Mouse (Mus musculus) liver, postnatal 0 days (tissue): ENCODE measurements around the gene Wnt4. TPM values are rescaled to one million over a fixed set of nuclear protein-coding genes. Genes with fewer than 3 reads are reported as not detected.
A peak's percentile ranks its signal among the peaks of the same experiment; 100 is the strongest.

Source experiments
- ATAC-seq: fragments of 200-750 bp; cut with Nextera tagmentation; 2 replicates; pipeline ENCODE4 v1.8.0; 2017; ENCODE audit warnings: mild to moderate bottlenecking, moderate library complexity
- DNase-seq: peaks from one replicate; pipeline ENCODE4 v3.0.0-alpha.2; 2016
- H3K27ac ChIP-seq: fragments of 300-500 bp; sonication (generic); 2 replicates; pipeline ENCODE4 v1.5.1; 2014; ENCODE audit warnings: antibody characterized with exemption, moderate library complexity, mild to moderate bottlenecking, low read depth
- H3K27me3 ChIP-seq: fragments of 300-500 bp; sonication (generic); 2 replicates; pipeline ENCODE4 v1.6.1; 2014; ENCODE audit warnings: low read length, control low read depth, mixed read lengths; ENCODE audit not compliant: insufficient read depth
- H3K36me3 ChIP-seq: fragments of 300-500 bp; sonication (generic); replicated peaks from 2 replicates; pipeline ENCODE4 v1.6.1; 2014; ENCODE audit warnings: mild to moderate bottlenecking, control low read depth, low read length, moderate library complexity, mixed read lengths; ENCODE audit not compliant: insufficient read depth
- H3K4me1 ChIP-seq: fragments of 300-500 bp; sonication (generic); 2 replicates; pipeline ENCODE4 v1.6.1; 2014; ENCODE audit warnings: antibody characterized with exemption, mild to moderate bottlenecking, control low read depth; ENCODE audit not compliant: insufficient read depth
- H3K4me2 ChIP-seq: fragments of 300-500 bp; sonication (generic); 2 replicates; pipeline ENCODE4 v1.6.1; 2014; ENCODE audit warnings: low read depth, mild to moderate bottlenecking, low read length, moderate library complexity, mixed read lengths
- H3K4me3 ChIP-seq: fragments of 300-500 bp; sonication (generic); 2 replicates; pipeline ENCODE4 v1.5.1; 2014; ENCODE audit warnings: low read depth, low read length
- H3K9ac ChIP-seq: fragments of 300-500 bp; sonication (generic); replicated peaks from 2 replicates; pipeline ENCODE4 v1.6.1; 2014; ENCODE audit warnings: mild to moderate bottlenecking, moderate library complexity
- H3K9me3 ChIP-seq: fragments of 300-500 bp; sonication (generic); 2 replicates; pipeline ENCODE4 v1.6.1; 2016; ENCODE audit warnings: mild to moderate bottlenecking, control low read depth, low read length, mixed read lengths
- CTCF ChIP-seq: sonication (generic); IDR thresholded peaks from 2 replicates; pipeline ENCODE4 v1.5.1; 2016; ENCODE audit warnings: antibody characterized with exemption, low read depth
- EP300 ChIP-seq: IDR thresholded peaks from 2 replicates; pipeline ENCODE4 v1.6.1; 2016; ENCODE audit warnings: antibody characterized with exemption, low read depth, mild to moderate bottlenecking
- WGBS: fragments of 180-500 bp; shearing (Covaris S2); extraction: QIAGEN DNeasy Blood & Tissue Kit; methylation state at CpG from one replicate; pipeline ENCODE4 v1.1.7; 2014; ENCODE audit not compliant: insufficient replicate concordance; 5-methylcytosine and 5-hydroxymethylcytosine counted together
- polyA plus RNA-seq: library from polyadenylated mRNA; unstranded; fragments of >200 nt; fragmentation: Nextera tagmentation; extraction: Ambion mirVana; gene quantifications from 2 replicates; pipeline ENCODE4 v1.2.1, GENCODE M21; 2015

The Wnt4 gene
- polyA plus RNA-seq, 1 experiment from 2014 or later = 5.7 TPM

DNA sequence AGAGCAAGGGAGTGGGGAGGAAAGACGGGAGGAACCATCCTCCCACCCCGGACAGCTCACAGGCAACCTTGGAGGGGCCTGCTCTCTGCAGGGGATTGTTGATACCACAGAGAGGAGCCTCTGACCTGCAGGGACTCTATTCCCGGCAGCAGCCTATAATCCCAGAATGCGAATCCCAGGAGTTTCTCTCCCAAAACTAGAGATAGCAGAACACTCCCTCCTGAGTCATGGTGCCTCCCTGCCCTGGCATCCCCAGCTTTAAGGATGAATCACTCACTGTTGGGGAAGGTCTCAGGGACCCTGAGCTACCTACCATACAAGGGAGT is 6.1 kb downstream of the Wnt4 start:
- WGBS = 25% methylated on average over 4 of the region's 4 CpGs
- ATAC-seq (no peak), DNase-seq (no peak)
- peaks cover 44% of the 10 kb centered on the region for H3K27me3 ChIP-seq
- H3K27ac ChIP-seq = no peak overlapping the region
- no peaks in the 10 kb centered on the region for H3K36me3 ChIP-seq
- no peak overlapping the region for H3K4me2 ChIP-seq
- TF ChIP-seq CTCF = no peak
- no peak for TF ChIP-seq EP300
- no peak overlapping the region for H3K4me3 ChIP-seq
- peaks cover 6% of the 10 kb centered on the region; the same call in 1 of the 2 replicates for H3K4me1 ChIP-seq
- H3K9me3 ChIP-seq = no peaks in the 10 kb centered on the region
- no peak overlapping the region for H3K9ac ChIP-seq

DNA sequence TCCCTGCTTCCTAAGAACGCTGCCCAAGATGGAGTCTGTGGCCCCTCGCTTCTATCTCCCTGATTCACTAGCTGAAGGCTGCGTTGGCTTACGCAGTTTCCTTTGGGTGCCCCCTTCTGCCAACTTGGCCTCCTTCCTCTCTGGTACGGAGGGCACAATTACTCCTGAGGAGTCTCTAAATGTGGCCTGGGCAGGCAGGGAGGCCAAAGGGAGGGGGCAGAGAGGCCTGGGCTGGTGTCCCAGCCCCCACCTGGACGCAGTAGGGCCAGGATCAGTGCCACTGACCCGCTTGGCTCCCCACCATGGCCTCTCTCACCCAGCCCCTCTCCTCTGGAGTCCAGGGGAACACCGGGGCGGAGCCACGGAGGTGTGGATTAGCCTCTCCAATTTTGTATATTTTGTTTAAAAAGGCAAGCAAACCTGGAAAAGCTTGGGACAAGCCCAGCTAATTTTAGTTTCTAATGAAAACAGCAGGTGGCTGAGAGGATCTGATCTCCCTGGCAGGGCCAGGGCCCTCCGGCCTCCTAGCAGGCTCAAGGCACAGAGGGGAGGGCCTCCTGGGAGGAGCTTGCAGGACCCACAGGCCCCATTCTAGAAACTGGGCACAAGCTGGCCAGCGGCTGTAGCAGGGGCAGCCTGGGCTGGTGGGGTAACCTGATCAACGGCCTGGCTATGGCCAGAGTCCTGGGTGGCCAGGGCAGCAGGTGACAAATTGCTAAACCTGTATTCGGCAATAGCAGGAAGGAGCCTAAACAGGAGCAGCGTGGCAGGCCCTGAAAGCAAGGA is 8.8 kb downstream of the Wnt4 start:
- DNase-seq (no peak), ATAC-seq (peak; percentile 48)
- H3K4me2 ChIP-seq = no peak overlapping the region
- WGBS = 74% methylated on average over 15 of the region's 15 CpGs
- no peak overlapping the region for H3K27ac ChIP-seq
- no peak for TF ChIP-seq EP300
- TF ChIP-seq CTCF = no peak
- no peaks in the 10 kb centered on the region for H3K9me3 ChIP-seq
- no peak overlapping the region for H3K4me3 ChIP-seq
- peaks cover 6% of the 10 kb centered on the region; the same call in 1 of the 2 replicates for H3K4me1 ChIP-seq
- H3K27me3 ChIP-seq = peaks cover 19% of the 10 kb centered on the region
- no peaks in the 10 kb centered on the region for H3K36me3 ChIP-seq
- H3K9ac ChIP-seq = no peak overlapping the region; the same call in 1 of the 2 replicates

DNA sequence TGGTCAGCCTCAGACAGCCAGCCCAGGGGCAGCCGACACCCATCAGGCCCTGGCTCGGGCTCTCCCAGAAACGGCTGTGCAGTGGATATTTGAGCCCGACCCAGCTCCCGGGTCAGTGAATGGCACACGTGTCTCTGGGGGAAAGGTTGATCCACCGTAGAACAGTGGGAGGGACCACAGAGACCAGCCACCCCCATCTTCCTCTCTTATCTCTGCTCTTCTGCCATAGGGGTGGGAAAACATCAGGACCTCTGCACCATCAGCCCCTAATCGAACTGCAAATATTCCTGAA is 9.3 kb downstream of the Wnt4 start:
- H3K27ac ChIP-seq = peak overlapping the region; percentile 35; the same call in 1 of the 2 replicates
- WGBS = 59% methylated on average over 8 of the region's 8 CpGs
- peaks cover 6% of the 10 kb centered on the region; the same call in 1 of the 2 replicates for H3K4me1 ChIP-seq

GRCm38 (mm10) chr4:137287206-137287605 is 9.9 kb downstream of the Wnt4 start:
- H3K9ac ChIP-seq = no peak overlapping the region
- no peak overlapping the region for H3K4me2 ChIP-seq
- H3K4me1 ChIP-seq = peaks cover 6% of the 10 kb centered on the region; the same call in 1 of the 2 replicates
- H3K27ac ChIP-seq = peak overlapping the region; percentile 35; the same call in 1 of the 2 replicates
- ATAC-seq (peak; percentile 4; the same call in 1 of the 2 replicates), DNase-seq (no peak)
- no peak for TF ChIP-seq CTCF
- no peak for TF ChIP-seq EP300
- H3K9me3 ChIP-seq = no peaks in the 10 kb centered on the region
- H3K27me3 ChIP-seq = peaks cover 13% of the 10 kb centered on the region; the same call in 1 of the 2 replicates
- 70% methylated on average over 13 of the region's 13 CpGs for WGBS
- no peaks in the 10 kb centered on the region for H3K36me3 ChIP-seq
- H3K4me3 ChIP-seq = no peak overlapping the region

More for the DNA sequence above, 9.3 kb downstream of the Wnt4 start:
- DNase-seq (peak; percentile 53), ATAC-seq (peak; percentile 80)
- no peak overlapping the region for H3K9ac ChIP-seq
- TF ChIP-seq CTCF (no peak), EP300 (no peak)
- H3K36me3 ChIP-seq = no peaks in the 10 kb centered on the region
- H3K4me2 ChIP-seq = no peak overlapping the region
- H3K4me3 ChIP-seq = no peak overlapping the region
- no peaks in the 10 kb centered on the region for H3K9me3 ChIP-seq
- peaks cover 16% of the 10 kb centered on the region; the same call in 1 of the 2 replicates for H3K27me3 ChIP-seq

DNA sequence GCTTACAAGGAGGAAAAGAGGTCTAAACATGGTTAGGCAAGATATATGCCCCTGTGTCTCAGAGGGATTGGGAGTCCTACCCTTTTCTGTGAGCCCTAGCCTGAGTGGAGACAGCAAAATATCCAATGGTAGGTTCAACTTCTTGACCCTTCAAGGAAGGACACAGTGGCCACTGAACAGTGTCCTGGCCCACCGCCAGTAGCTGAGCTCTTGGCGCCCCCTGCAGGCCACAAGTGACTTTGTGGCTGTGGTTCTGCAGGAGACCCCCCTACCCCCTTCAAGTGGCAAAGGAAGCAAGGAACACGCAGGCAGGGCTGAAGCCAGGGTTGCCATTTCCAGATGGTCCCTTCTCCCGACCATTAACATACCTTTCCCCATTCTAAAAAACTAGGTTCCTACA is 10.5 kb downstream of the Wnt4 start:
- DNase-seq (peak; percentile 69), ATAC-seq (no peak)
- Histone ChIP-seq H3K4me3 (no peak overlapping the region), H3K9ac (no peak overlapping the region), H3K4me2 (no peak overlapping the region), H3K36me3 (no peaks in the 10 kb centered on the region), H3K9me3 (no peaks in the 10 kb centered on the region), H3K27me3 (peaks cover 9% of the 10 kb centered on the region; the same call in 1 of the 2 replicates), H3K27ac (no peak overlapping the region), H3K4me1 (peaks cover 6% of the 10 kb centered on the region; the same call in 1 of the 2 replicates)
- TF ChIP-seq CTCF (peak; percentile 86), EP300 (no peak)
- WGBS = 5% methylated on average over 4 of the region's 4 CpGs

DNA sequence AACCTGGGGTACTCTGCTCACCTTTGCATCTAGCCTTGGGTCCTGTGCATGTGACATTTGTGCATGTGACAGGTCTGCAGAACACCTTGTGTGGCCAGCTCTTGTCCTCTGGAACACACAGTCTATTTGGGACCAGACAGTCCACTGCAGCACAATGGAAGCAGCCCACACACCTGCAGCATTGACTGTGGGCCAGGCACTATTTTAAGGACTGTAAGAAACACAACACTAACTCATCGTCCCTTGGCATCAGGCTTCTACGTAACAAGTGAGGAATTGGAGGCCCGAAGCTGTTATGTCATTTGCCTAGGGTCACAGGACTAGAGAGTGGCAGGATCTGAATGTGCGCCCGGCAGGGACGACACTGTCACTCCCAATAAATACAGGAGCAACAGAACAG is 12.4 kb downstream of the Wnt4 start:
- TF ChIP-seq EP300 = no peak
- TF ChIP-seq CTCF = no peak
- H3K27ac ChIP-seq = no peak overlapping the region
- WGBS = 85% methylated on average over 6 of the region's 6 CpGs
- H3K36me3 ChIP-seq = no peaks in the 10 kb centered on the region
- no peaks in the 10 kb centered on the region for H3K27me3 ChIP-seq
- H3K4me2 ChIP-seq = no peak overlapping the region
- no peak overlapping the region for H3K9ac ChIP-seq
- no peaks in the 10 kb centered on the region for H3K9me3 ChIP-seq
- no peak overlapping the region for H3K4me3 ChIP-seq
- DNase-seq = no peak
- ATAC-seq = no peak
- peaks cover 6% of the 10 kb centered on the region; the same call in 1 of the 2 replicates for H3K4me1 ChIP-seq
